Mouse (Mus musculus) embryo, embryonic 9.5 days (tissue): ENCODE measurements around the gene Rpl10a.

Source experiments
- DNase-seq: peaks from one replicate; pipeline ENCODE4 v3.0.0-alpha.2; 2017; ENCODE audit errors: extremely low spot score

Rpl10a gene

GRCm38 (mm10) chr17:28331241-28332112 lies 3.2 kb downstream of the Rpl10a start:
- peak; percentile 60 for DNase-seq

GRCm38 (mm10) chr17:28332113-28332914 lies 4.0 kb downstream of the Rpl10a start:
- peak; percentile 63 for DNase-seq

- peak; percentile 45 for DNase-seq
Measured at GRCm38 (mm10) chr17:28332915-28333546, 4.8 kb downstream of the Rpl10a start.

- no peak for DNase-seq
Measured at GRCm38 (mm10) chr17:28335267-28335666, 7.0 kb downstream of the Rpl10a start.

- no peak for DNase-seq
Measured at GRCm38 (mm10) chr17:28337547-28337946, 9.3 kb downstream of the Rpl10a start.

GRCm38 (mm10) chr17:28340578-28340977 lies 12.3 kb downstream of the Rpl10a start:
- no peak for DNase-seq

GRCm38 (mm10) chr17:28341091-28341490 lies 12.8 kb downstream of the Rpl10a start:
- DNase-seq: peak; percentile 83

- DNase-seq: no peak
Measured at GRCm38 (mm10) chr17:28344050-28344607, 15.9 kb downstream of the Rpl10a start.

- no peak for DNase-seq
Measured at GRCm38 (mm10) chr17:28344670-28345069, 16.4 kb downstream of the Rpl10a start.

- DNase-seq: peak; percentile 52
Measured at GRCm38 (mm10) chr17:28345271-28345721, 17.0 kb downstream of the Rpl10a start.

- DNase-seq: no peak
Measured at GRCm38 (mm10) chr17:28345882-28346281, 17.6 kb downstream of the Rpl10a start.

GRCm38 (mm10) chr17:28347327-28347726 lies 19.1 kb downstream of the Rpl10a start:
- no peak for DNase-seq

- DNase-seq: no peak
Measured at GRCm38 (mm10) chr17:28348211-28348610, 19.9 kb downstream of the Rpl10a start.

GRCm38 (mm10) chr17:28349264-28349880 lies 21.1 kb downstream of the Rpl10a start:
- peak; percentile 48 for DNase-seq

- DNase-seq: peak; percentile 58
Measured at GRCm38 (mm10) chr17:28349901-28350465, 21.7 kb downstream of the Rpl10a start.

GRCm38 (mm10) chr17:28350466-28351352 lies 22.4 kb downstream of the Rpl10a start, which contains the start of gene Tead3:
Tead3 (minus strand) TSS chr17:28350817.
- DNase-seq: peak; percentile 96

- no peak for DNase-seq
Measured at GRCm38 (mm10) chr17:28351353-28351890, 23.2 kb downstream of the Rpl10a start.

- DNase-seq: peak; percentile 51
Measured at GRCm38 (mm10) chr17:28352018-28352417, 23.7 kb downstream of the Rpl10a start.

GRCm38 (mm10) chr17:28355871-28356270 lies 27.6 kb downstream of the Rpl10a start:
- DNase-seq: no peak
